Mouse (Mus musculus): ENCODE data around the gene Arhgap18.

DNA sequence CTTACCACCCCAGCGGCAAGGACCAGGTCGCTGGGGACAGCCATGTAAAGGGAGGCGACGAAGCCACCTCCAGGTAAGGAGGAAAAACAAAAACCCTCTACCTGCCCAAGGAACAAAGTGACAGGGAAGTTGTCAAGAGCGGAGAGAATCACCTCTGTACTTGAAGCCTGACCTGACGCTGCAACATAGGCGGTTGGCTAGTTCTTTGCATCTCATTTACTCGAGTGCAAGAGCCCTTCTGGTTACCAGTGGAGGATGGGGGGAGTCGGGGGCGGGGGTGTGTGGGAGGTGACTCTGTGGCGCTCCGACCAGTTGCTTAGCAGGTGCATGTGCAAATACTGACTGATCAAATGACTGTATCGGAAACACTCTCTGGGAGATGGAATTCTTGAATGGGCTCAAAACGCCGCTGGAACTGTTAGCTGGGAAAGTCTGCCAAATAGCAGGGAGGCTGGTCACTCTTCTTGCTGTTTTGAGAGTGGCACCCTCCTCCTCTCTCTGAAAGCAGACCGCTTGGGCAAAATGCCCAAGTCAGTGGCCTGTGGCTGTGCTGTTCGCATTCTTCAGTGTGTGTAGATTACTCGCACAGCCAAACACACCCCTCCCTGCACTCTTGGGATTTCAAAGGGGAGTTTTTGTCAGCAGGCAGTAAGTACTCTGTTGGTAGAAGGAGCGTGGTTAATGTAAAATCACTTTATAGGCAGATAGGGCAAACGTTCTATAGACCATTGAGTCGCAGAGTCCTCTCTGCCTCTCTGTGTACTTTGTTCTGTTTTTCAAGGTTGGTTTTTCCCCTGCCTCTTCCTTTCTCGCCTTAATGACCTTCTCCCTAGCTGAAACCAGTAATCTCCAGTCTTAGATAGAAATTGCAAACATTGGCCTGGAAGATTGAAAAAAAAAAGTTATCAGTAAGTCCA is 19.7 kb downstream of the Arhgap18 start:
- TF ChIP-seq CTCF (IDR thresholded peaks at IDR 0.05; ENCODE audit: low read depth): no peak
- TF ChIP-seq EP300 (IDR thresholded peaks at IDR 0.05; ENCODE audit: low read depth): no peak
